Mouse (Mus musculus): ENCODE data around the gene Olfr1358. TPM values are rescaled to one million over a fixed set of nuclear protein-coding genes. Genes with fewer than 3 reads are reported as not detected.

The Olfr1358 gene
- polyA plus RNA-seq (2012; rRNA removed), result 0.09 TPM in 1 of 2 replicates, not detected in the other

GRCm38 (mm10) chr10:78517128-78517527, at the start of gene Olfr1358:
Gene Olfr1358, plus strand, starts transcription at chr10:78517428.
- H3K27me3 ChIP-seq (ENCODE audit: control insufficient read depth, insufficient read depth, low read length), result no peaks in the 10 kb centered on the region; the same call in 1 of the 2 replicates
- no peak for DNase-seq
- H3K27ac ChIP-seq (ENCODE audit: control insufficient read depth, insufficient read depth, low read length), result no peak within 1 kb of the TSS
- H3K36me3 ChIP-seq (ENCODE audit: control insufficient read depth, insufficient read depth, low read length), result no peaks in the 10 kb centered on the region
- H3K4me1 ChIP-seq (replicated peaks; ENCODE audit: control insufficient read depth, insufficient read depth, low read length), result no peaks in the 10 kb centered on the region
- no peak for TF ChIP-seq CTCF (IDR thresholded peaks at IDR 0.05; ENCODE audit: borderline replicate concordance, control insufficient read depth, extremely low read depth, insufficient read depth, low read length, poor library complexity)
- no peak for TF ChIP-seq POLR2A (IDR thresholded peaks at IDR 0.05; ENCODE audit: control insufficient read depth, extremely low read depth, insufficient read depth, low read length, poor library complexity)
- H3K4me3 ChIP-seq (ENCODE audit: control insufficient read depth, insufficient read depth, low read length), result no peak within 1 kb of the TSS

GRCm38 (mm10) chr10:78467761-78468310, 49.4 kb upstream of the Olfr1358 start:
- no peak for TF ChIP-seq CTCF (IDR thresholded peaks at IDR 0.05; ENCODE audit: borderline replicate concordance, control insufficient read depth, extremely low read depth, insufficient read depth, low read length, poor library complexity)
- Histone ChIP-seq H3K4me3 (ENCODE audit: control insufficient read depth, insufficient read depth, low read length) (no peak overlapping the region), H3K36me3 (ENCODE audit: control insufficient read depth, insufficient read depth, low read length) (no peaks in the 10 kb centered on the region), H3K27ac (ENCODE audit: control insufficient read depth, insufficient read depth, low read length) (no peak overlapping the region), H3K27me3 (ENCODE audit: control insufficient read depth, insufficient read depth, low read length) (no peaks in the 10 kb centered on the region), H3K4me1 (replicated peaks; ENCODE audit: control insufficient read depth, insufficient read depth, low read length) (peaks cover 18% of the 10 kb centered on the region)
- DNase-seq, result no peak
- WGBS, result 88% methylated on average over 2 of the region's 2 CpGs

- DNase-seq, result no peak
- WGBS, result 66% methylated on average over 15 of the region's 15 CpGs
- Histone ChIP-seq H3K36me3 (ENCODE audit: control insufficient read depth, insufficient read depth, low read length) (no peaks in the 10 kb centered on the region), H3K27ac (ENCODE audit: control insufficient read depth, insufficient read depth, low read length) (no peak overlapping the region), H3K27me3 (ENCODE audit: control insufficient read depth, insufficient read depth, low read length) (no peaks in the 10 kb centered on the region), H3K4me1 (replicated peaks; ENCODE audit: control insufficient read depth, insufficient read depth, low read length) (no peaks in the 10 kb centered on the region; the same call in 1 of the 2 replicates), H3K4me3 (ENCODE audit: control insufficient read depth, insufficient read depth, low read length) (no peak overlapping the region)
- no peak for TF ChIP-seq POLR2A (IDR thresholded peaks at IDR 0.05; ENCODE audit: control insufficient read depth, extremely low read depth, insufficient read depth, low read length, poor library complexity)
- TF ChIP-seq CTCF (IDR thresholded peaks at IDR 0.05; ENCODE audit: borderline replicate concordance, control insufficient read depth, extremely low read depth, insufficient read depth, low read length, poor library complexity), result no peak
These were observed 46.5 kb upstream of the Olfr1358 start for GRCm38 (mm10) chr10:78470582-78471313.

GRCm38 (mm10) chr10:78472046-78472445, 45.2 kb upstream of the Olfr1358 start:
- no peaks in the 10 kb centered on the region for H3K27me3 ChIP-seq (ENCODE audit: control insufficient read depth, insufficient read depth, low read length)
- peaks cover 2% of the 10 kb centered on the region; the same call in 1 of the 2 replicates for H3K4me1 ChIP-seq (replicated peaks; ENCODE audit: control insufficient read depth, insufficient read depth, low read length)
- no peak for DNase-seq
- TF ChIP-seq CTCF (IDR thresholded peaks at IDR 0.05; ENCODE audit: borderline replicate concordance, control insufficient read depth, extremely low read depth, insufficient read depth, low read length, poor library complexity) (no peak), POLR2A (IDR thresholded peaks at IDR 0.05; ENCODE audit: control insufficient read depth, extremely low read depth, insufficient read depth, low read length, poor library complexity) (no peak)
- H3K4me3 ChIP-seq (ENCODE audit: control insufficient read depth, insufficient read depth, low read length), result no peak overlapping the region
- no peak overlapping the region for H3K27ac ChIP-seq (ENCODE audit: control insufficient read depth, insufficient read depth, low read length)
- no peaks in the 10 kb centered on the region for H3K36me3 ChIP-seq (ENCODE audit: control insufficient read depth, insufficient read depth, low read length)
- 88% methylated on average over 3 of the region's 3 CpGs for WGBS

GRCm38 (mm10) chr10:78473434-78473833, 43.8 kb upstream of the Olfr1358 start:
- Histone ChIP-seq H3K36me3 (ENCODE audit: control insufficient read depth, insufficient read depth, low read length) (no peaks in the 10 kb centered on the region), H3K27me3 (ENCODE audit: control insufficient read depth, insufficient read depth, low read length) (no peaks in the 10 kb centered on the region), H3K4me3 (ENCODE audit: control insufficient read depth, insufficient read depth, low read length) (no peak overlapping the region), H3K27ac (ENCODE audit: control insufficient read depth, insufficient read depth, low read length) (no peak overlapping the region), H3K4me1 (replicated peaks; ENCODE audit: control insufficient read depth, insufficient read depth, low read length) (peaks cover 2% of the 10 kb centered on the region; the same call in 1 of the 2 replicates)
- no peak for DNase-seq
- TF ChIP-seq POLR2A (IDR thresholded peaks at IDR 0.05; ENCODE audit: control insufficient read depth, extremely low read depth, insufficient read depth, low read length, poor library complexity) (no peak), CTCF (IDR thresholded peaks at IDR 0.05; ENCODE audit: borderline replicate concordance, control insufficient read depth, extremely low read depth, insufficient read depth, low read length, poor library complexity) (no peak)
- 82% methylated on average over 5 of the region's 5 CpGs for WGBS

- TF ChIP-seq POLR2A (IDR thresholded peaks at IDR 0.05; ENCODE audit: control insufficient read depth, extremely low read depth, insufficient read depth, low read length, poor library complexity), result no peak
- no peak for TF ChIP-seq CTCF (IDR thresholded peaks at IDR 0.05; ENCODE audit: borderline replicate concordance, control insufficient read depth, extremely low read depth, insufficient read depth, low read length, poor library complexity)
- 96% methylated on average over 8 of the region's 8 CpGs for WGBS
- Histone ChIP-seq H3K27ac (ENCODE audit: control insufficient read depth, insufficient read depth, low read length) (no peak overlapping the region), H3K4me3 (ENCODE audit: control insufficient read depth, insufficient read depth, low read length) (no peak overlapping the region), H3K4me1 (replicated peaks; ENCODE audit: control insufficient read depth, insufficient read depth, low read length) (peaks cover 2% of the 10 kb centered on the region; the same call in 1 of the 2 replicates), H3K27me3 (ENCODE audit: control insufficient read depth, insufficient read depth, low read length) (no peaks in the 10 kb centered on the region), H3K36me3 (ENCODE audit: control insufficient read depth, insufficient read depth, low read length) (no peaks in the 10 kb centered on the region)
- no peak for DNase-seq
These were observed 42.5 kb upstream of the Olfr1358 start for GRCm38 (mm10) chr10:78474759-78475158.
